In the genomic region with DNA sequence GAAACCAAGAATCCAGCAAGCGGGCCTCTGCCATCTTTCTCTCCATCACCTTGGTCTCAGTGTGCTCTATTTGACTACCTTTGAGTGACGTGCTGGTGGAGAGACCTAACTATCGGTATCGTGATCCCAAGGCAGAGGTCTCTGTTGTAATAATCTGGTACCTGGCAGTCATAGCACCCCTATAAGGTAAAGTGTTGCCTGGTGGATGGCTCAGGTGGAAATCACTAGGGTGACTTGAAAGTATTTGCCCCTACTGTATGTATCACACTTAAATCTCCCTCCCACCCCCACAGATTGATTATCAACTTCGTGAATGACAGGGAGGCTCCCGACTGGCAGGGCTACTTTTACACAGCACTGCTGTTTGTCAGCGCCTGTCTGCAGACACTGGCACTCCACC, we compare ENCODE assay signal across 30 mouse cellular contexts.
"Had no signal": no experiment of that assay in that cellular context is flagged by ENCODE, and none has a peak within 500 bp of the region (broad histone marks: within the 10 kb centered on the region; RNA-seq: fewer than 3 reads in every experiment).

No protein-coding gene starts in this region.

- H3K4me3 ChIP-seq: heart, embryonic 12.5 days; heart, embryonic 13.5 days; heart, embryonic 15.5 days; hindbrain, embryonic 10.5 days; hindbrain, embryonic 12.5 days; hindbrain, embryonic 13.5 days; hindbrain, embryonic 15.5 days; intestine, embryonic 15.5 days; kidney, embryonic 15.5 days; layer of hippocampus, adult 2 months; left cerebral cortex, adult 2 months had no signal

- H3K36me3 ChIP-seq: heart, embryonic 12.5 days; heart, embryonic 15.5 days had no signal

- H3K9me3 ChIP-seq: heart, embryonic 12.5 days; heart, embryonic 13.5 days; heart, embryonic 15.5 days; hindbrain, embryonic 10.5 days; hindbrain, embryonic 12.5 days; hindbrain, embryonic 13.5 days; hindbrain, embryonic 15.5 days; intestine, embryonic 15.5 days; kidney, embryonic 15.5 days had no signal

- DNase-seq: heart, postnatal 10 days; heart, postnatal 14 days; heart, postnatal 36 days; heart, postnatal 4 days; kidney, adult 11 months; kidney, adult 18-20 months; kidney, adult 2 months; kidney, adult 8-10 months; kidney, adult 9 months; kidney, postnatal 10 days; kidney, postnatal 14 days; kidney, postnatal 25 days; kidney, postnatal 36 days; kidney, postnatal 4 days; layer of hippocampus, adult 9-11 months; layer of hippocampus, postnatal 36 days had no signal

- H3K4me1 ChIP-seq: heart, embryonic 12.5 days; heart, embryonic 13.5 days; heart, embryonic 15.5 days; hindbrain, embryonic 10.5 days; hindbrain, embryonic 12.5 days; hindbrain, embryonic 13.5 days; hindbrain, embryonic 15.5 days; intestine, embryonic 15.5 days; kidney, embryonic 15.5 days had no signal

- H3K27ac ChIP-seq: heart, embryonic 13.5 days; heart, embryonic 15.5 days; hindbrain, embryonic 10.5 days; hindbrain, embryonic 12.5 days; hindbrain, embryonic 13.5 days; hindbrain, embryonic 14.5 days; hindbrain, embryonic 15.5 days; hindbrain, postnatal 0 days; intestine, embryonic 15.5 days; kidney, embryonic 15.5 days; kidney, postnatal 0 days; layer of hippocampus, adult 2 months; left cerebral cortex, adult 2 months had no signal

- H3K27me3 ChIP-seq: heart, embryonic 12.5 days; heart, embryonic 13.5 days; heart, embryonic 15.5 days; hindbrain, embryonic 12.5 days; hindbrain, embryonic 13.5 days; hindbrain, embryonic 15.5 days; intestine, embryonic 15.5 days; kidney, embryonic 15.5 days had no signal
